Mouse (Mus musculus) ES-E14 (cell line): Measurements from ENCODE around the gene Rpl23a.

Experiments used
- CHD2 ChIP-seq: IDR thresholded peaks from 2 replicates; pipeline ENCODE4 v1.6.1; 2014; ENCODE audit warnings: mild to moderate bottlenecking, low read depth, low read length, inconsistent platforms
- HCFC1 ChIP-seq: IDR thresholded peaks from 2 replicates; pipeline ENCODE4 v1.6.1; 2012; ENCODE audit warnings: low read length, inconsistent platforms, borderline replicate concordance; ENCODE audit not compliant: insufficient read depth
- ZC3H11A ChIP-seq: IDR thresholded peaks from 2 replicates; pipeline ENCODE4 v1.6.1; 2012; ENCODE audit warnings: low read depth, mild to moderate bottlenecking, inconsistent platforms, low read length, borderline replicate concordance
- ZNF384 ChIP-seq: IDR thresholded peaks from 2 replicates; pipeline ENCODE4 v1.6.1; 2012; ENCODE audit warnings: low read depth, low read length, inconsistent platforms

DNA sequence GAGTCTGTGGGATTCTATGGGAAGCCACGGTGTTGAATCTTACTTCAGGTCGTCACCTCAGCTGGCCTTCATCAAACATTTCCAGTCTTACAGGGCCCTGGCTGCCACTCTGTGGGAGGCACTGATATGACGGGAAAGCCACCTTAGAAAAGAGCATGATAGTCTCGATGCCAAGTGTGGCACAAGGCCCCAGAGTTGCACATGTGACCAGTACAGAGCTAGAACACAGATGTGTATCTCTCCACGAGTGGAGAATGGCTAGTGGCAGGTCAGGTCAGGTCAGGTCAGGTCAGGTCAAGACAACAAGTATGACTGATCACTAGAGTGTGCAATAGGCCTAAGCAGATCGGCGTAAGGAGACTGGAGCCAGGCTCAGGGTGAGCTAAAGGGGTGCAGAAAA lies 27.2 kb upstream of the Rpl23a start:
- TF ChIP-seq ZC3H11A, result no peak
- TF ChIP-seq HCFC1, result no peak
- TF ChIP-seq ZNF384, result no peak
- no peak for TF ChIP-seq CHD2
